Mouse (Mus musculus) cerebellum, adult 18-20 months (tissue): ENCODE data around the gene Mrgpra1.
"Not testable (repeated sequence)": the region's sequence is repeated elsewhere in the genome, so short reads cannot be mapped to it uniquely, and the experiment has no call there.

ENCODE experiments used
- DNase-seq, 2 experiments: peaks; one replicate each; pipeline ENCODE4 v3.0.0; 2021

The Mrgpra1 gene

DNA sequence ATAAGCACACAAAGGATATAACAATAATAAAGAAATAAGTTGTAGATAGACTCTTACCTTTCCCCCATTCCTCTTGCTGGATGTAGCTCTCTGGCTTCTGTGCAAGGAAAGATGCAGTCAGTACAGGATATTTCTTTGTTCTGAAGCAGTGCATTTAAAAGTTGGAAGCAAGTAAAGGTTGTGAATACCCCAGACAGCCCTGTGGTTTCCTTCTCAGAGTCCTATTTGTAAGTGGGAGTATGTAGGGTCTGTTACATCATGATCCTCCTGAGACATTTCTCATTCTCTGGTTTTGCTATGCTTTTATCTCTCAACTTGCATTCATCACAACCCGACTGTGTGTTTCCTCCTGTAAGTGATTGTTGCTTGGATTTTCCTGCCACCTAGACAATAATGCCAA lies at the start of gene Mrgpra1:
Gene Mrgpra1, minus strand, starts transcription at position 101 of the 400 bp plus-strand sequence.
- DNase-seq, result no peak

DNA sequence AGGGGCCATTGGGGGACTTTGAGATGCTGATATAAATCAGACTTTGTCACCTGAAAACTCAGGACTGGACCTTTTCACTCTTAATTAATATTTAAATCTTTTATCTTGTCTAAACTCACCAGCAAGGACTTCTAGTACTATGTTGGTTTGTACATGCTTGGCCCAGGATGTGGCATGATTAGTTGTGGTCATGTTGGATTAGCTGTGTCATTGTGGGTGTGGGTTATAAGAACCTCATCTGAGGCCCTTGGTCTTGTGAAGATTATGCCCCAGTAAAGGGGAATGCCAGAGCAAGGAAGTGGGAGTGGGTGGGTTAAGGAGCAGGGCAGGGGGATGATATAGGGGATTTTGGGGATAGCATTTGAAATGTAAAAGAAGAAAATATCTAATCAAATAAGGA lies 47.1 kb upstream of the Mrgpra1 start:
- DNase-seq, result no peak

DNA sequence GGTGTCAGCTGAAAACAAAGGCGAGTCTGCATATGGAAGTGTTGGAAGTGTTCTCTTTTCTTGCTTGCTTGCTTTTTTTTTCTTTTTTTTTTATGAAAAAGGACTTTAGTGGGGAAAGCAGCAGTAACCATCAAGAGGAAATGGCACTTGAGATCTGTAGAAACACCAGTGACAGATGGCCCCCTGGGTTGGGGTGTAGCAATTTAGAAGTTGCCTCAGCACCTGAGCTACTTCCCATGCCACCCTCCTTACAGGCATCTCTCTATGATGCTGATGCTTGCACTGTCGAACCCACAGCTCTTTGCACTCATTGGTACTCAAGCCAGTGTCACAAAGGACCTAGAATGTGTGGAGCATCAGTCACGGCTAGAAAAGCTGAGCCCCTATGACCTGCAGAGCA lies 5.6 kb downstream of the Mrgpra1 start:
- DNase-seq, result no peak

DNA sequence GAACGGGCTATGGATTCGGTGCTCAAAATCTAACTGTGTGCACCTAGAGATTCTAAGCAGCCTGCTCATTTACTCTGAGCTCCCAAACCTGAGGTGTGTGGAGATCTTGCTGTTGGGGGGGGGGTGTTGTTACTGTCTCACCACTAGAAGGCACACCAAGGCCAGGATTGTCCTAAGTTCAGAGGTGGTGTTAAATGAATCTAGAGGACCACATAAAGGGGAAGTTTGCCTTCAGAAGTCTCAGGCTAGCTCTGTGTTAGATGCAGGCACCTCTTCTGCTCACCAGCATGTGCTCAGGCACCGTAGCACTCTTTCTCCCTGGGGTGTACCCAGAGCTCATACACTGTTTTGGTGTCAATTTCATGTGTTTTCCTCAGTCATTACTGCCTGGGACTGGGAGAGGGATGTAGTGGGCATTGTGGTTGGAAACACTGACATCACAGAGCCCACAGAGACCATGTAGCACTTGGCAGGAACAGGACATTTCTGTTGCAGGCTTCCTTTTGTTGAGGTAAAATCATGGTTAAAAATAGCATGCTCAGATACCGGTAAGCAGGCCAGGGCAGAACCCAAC lies 8.0 kb downstream of the Mrgpra1 start:
- DNase-seq, result no peak

DNA sequence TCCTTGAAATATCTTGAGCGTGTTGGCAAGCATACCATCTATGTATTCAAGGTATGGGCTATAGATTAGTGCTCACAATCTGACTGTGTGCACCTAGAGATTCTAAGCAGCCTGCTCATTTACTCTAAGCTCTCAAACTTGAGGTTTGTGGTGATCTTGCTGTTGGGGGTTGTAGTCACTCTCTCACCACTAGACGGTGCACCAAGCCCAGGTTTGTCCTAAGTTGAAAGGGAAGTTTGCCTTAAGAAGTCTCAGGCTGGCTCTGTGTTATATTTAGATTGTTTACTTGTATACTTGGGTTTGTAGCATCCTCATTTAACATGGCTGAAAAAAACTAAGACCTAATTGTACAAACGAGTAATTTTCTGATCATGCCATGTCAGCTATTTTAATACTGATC lies 12.2 kb downstream of the Mrgpra1 start:
- not testable (repeated sequence) for DNase-seq

DNA sequence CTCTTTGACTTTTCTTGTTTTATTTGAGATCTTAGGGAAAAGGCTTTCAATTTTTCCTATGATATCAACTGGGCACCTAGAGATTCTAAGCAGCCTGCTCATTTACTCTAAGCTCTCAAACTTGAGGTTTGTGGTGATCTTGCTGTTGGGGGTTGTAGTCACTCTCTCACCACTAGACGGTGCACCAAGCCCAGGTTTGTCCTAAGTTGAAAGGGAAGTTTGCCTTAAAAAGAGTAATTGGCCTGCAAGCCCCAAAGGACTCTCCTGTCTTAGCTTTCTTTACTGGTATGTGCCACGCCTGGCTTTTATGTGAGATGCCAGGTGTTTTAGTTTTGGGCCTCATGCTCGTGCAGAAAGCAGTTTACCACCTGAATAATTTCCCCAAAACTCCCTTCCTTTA lies 12.7 kb downstream of the Mrgpra1 start:
- DNase-seq, result not testable (repeated sequence)

DNA sequence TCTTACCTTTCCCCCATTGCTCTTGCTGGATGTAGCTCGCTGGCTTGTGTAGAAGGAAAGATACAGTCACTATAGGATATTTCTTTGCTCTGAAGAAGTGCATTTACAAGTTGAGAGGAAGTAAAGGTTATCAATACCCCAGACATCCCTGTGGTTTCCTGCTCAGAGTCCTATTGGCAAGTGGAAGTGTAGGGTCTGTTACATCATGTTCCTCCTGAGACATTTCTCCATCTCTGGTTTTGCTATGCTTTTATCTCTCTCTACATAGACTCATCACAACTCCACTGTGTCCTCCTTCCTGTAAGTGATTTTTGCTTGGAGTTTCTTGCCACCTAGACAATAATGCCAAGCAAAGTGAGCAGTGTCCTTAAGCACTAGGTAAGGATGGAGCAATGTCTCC lies 35.7 kb downstream of the Mrgpra1 start:
- no peak for DNase-seq

DNA sequence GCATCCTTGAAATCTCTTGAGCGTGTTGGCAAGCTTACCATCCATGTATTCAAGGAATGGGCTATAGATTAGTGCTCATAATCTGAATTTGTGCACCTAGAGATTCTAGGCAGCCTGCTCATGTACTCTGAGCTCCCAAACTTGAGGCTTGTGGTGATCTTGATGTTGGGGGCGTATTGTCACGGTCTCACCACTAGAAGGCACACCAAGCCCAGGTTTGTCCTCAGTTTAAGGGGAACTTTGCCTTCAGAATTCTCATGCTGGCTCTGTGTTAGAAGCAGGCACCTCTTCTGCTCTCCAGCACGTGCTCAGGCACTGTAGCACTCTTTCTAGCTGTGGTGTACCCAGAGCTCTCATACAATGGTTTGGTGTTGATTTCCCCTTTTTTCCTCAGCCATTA lies 41.8 kb downstream of the Mrgpra1 start:
- DNase-seq, result no peak

DNA sequence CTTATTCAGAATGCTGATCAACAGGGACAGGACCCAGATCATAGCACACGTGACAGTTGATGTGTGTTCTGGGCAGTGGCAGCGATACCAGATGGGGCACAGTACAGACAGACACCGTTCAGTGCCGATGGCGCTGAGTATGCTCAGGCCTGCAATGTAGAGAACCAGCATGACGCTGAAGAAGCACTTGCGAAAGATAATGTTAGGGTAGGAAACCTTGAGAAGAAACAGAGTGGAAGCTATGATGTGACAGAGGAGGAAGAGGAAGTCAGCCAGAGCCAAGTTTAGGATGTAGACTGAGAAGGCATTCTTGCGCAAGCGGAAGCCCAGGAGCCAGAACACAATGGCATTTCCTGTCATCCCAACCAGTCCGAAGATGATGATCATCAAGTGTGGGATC lies 44.2 kb downstream of the Mrgpra1 start:
- DNase-seq, result no peak

DNA sequence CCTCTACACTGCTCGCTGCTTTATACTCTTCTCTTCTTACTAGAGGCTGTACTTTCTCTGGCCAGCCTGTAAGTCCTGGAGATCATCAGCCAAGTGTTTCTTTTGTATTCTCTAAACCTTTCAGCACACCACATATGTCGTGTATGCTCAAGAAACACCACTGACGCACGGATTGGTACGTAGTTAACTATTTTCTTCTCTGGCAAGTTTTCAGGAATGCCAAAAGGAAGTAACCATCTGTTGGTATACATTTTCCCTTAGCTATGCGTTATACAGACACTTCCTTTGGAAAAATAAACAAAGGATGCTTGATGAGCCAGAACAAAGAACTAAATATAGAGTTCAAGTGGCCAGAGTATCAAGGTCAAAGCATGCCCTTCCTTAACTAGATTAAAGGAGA lies 49.4 kb downstream of the Mrgpra1 start:
- DNase-seq, result not testable (repeated sequence)

DNA sequence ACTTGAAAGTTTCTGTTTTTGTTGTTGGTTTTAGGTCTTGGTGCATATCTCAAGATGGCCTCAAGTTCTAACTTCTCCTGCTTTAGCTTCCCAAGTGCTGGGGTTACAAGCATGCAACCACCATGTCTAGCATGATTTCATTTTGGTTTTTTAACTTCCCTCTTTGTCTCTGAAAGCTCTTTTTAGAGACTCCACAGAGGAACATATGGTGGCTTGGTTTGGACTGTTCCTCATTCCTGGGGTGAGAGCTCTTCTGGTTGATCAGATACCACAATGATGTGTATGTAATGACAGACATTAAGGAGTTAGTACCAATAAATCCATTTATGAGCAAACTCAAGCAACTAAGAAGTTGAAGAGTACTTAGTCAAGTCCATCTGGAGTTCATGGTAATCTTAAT lies 54.4 kb downstream of the Mrgpra1 start:
- DNase-seq, result not testable (repeated sequence)
